Mouse (Mus musculus) forelimb bud, embryonic 11.5 days (tissue): Measurements from ENCODE around the gene Kdf1.
A peak's percentile ranks its signal among the peaks of the same experiment; 100 is the strongest.
"Not testable (repeated sequence)": the region's sequence is repeated elsewhere in the genome, so short reads cannot be mapped to it uniquely, and the experiment has no call there.

ENCODE experiments used
- DNase-seq: peaks from one replicate; pipeline ENCODE4 v3.0.0-alpha.2; 2012; ENCODE audit warnings: low read depth, low spot score

Gene Kdf1

DNA sequence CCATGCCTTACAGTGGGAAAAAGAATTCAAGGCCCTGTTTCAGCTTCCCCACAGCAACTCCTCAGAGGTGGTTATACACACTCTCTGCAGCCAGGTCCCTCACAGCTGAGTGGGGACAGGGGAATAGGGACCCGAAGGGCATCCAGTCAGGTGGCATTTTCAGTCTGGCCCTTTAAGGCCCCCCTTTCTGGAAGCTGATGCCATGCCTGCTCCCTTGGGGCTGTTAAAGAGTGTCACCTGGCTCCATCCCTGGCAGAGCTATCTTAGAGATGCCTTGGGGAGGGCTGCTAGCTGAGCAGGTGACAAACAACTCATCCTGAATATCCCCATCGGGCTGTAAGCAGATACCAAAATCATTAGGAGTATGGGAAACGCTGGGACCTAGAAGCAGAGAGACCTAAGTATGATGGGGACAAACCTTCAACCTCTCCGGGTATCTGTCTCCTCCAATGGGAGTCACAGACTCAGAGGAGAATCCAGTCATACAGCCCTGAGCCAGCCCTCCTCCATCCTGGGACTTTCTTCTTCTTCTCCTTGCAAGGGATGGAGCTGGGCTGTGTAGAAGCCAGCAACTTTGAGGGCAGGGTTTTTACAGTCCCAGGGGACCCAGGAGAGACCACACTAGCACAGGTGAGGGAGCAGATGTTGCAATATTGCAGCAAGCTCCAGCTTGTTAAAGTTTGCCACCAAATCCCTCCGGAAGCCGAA is 21.9 kb upstream of the Kdf1 start:
- no peak for DNase-seq

DNA sequence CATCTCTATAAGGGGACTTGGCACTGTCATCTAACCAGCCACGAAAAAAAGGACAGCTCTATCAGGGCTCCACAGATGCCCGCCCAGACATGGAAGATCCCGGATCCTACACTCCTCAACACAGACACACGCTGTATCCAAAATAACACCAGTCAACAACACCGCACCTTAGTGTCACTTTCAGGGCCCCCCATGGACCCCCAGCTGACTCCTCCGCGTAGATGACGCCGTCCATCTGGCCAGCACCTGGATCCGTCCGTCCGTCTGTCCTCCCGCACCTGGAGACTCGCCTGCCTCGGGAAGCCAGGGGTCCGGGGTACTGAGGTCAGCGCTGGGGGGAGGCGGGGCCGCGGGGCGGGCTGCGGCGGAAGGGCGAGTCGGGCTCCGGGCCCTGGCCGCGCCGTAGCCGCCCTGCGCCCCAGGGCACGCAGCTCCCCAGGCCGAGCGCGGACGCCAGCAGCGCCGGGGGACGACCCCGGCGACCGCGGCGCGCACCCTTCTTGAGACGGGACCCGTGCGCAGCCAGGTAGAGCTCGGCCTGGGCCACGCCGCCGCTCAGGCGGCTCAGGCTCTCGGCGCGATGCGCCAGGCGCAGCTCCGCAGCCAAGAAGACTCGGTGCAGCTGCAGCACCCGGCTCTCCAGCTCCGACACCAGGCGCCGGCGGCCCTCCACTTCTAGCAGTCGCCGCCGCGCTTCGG is 21.2 kb upstream of the Kdf1 start:
- no peak for DNase-seq

DNA sequence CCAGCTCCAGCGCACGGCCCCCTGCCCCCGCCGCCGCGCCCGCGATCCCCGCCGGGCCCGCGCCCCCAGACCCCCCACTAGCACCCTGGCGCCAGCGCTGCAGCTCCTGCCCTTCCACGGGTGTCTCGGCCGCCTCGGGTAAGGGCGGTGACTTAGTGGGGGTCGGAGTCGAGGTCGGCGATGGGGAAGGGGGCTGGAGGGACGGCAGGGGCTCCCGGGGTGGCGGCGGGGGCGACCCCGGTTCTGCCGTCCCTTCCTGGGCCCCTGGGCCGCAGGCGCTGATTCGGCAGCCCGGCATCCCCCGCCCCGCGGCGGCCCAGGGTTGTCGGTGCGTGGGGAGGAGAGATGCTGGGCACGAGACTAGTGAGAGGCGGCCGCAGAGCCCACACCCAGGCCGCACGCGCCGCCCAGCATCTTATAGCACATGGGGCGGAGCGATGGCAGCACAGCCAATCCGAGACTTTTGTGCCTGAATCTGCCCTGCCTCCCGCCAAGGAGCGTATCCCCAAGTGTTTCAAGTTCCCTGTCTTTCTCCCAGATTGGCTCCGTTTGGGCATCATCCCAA is 20.5 kb upstream of the Kdf1 start, which contains the start of gene Trnp1:
TSS of gene Trnp1 (minus strand) at position 391 of the 565 bp plus-strand sequence.
- DNase-seq: peak; percentile 76

DNA sequence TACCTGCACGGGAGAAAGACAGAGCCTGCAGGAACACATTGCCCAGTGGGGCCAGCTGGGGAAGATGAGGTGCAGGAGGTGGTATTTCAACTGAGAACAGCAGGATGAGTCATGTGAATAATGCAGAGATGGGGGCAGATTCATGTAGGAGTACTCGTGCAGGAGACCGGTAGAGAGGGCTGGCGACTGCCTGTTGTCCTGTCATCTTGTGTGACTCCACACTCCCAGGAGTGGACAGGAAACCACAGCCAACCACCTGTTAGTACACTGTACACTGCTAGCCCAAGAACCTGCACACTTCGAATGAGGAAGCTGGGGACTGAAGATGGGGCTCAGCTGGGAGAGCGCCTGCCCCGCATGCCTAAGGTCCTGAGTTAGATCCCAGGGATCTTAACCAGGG is 17.2 kb upstream of the Kdf1 start:
- no peak for DNase-seq

DNA sequence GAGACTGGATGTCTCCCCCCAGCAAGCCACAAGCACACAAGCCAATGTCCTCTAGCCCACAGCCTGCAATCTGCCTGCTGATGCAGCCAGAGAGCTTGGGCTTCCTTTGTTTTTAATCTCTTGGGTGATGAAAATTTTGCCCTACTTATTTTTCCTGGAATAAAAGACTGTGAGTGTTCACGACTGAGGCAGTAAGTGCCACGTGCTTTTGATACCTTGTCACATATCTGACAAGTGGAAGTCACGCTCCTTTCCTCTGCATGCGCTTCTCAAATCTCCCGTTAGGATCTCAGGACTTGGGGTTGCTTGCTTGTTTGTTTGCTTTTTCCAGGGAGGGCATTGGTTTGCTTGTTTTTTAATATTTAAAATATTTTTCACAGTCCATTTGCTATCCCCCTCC is 14.5 kb upstream of the Kdf1 start:
- DNase-seq: no peak

DNA sequence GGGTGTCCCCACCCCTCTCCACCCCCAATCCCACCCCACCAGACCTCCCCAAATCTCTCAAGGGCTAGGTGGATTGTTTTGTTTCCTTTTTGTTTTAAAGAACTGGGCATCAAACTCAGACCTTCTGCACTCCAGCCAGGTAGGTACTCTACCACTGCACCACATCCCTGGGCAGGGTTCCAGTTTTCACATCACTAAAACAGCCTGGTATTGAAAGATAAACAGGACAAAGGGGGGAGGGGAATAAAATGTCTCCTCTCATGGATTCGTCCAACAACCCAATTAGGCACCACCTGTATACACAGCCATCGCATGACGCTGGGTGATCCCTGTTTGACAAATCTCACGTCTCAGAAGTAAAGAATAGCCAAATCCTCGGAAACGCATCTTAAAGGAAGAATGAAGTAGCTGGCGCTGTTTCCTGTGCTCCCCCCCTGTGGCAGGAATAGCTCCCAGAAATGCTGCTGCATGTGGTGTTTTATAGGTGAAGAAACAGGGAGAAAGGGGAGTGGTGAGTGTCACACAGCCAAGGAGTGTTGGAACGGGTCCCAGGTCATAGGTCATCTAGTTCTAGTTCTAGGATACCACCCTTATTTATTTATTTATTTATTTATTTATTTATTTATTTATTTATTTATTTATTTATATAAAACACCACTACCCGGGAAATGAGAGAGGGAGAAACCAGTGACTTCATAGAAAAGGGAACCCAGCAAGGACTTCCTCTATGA is 13.8 kb upstream of the Kdf1 start:
- DNase-seq: no peak

DNA sequence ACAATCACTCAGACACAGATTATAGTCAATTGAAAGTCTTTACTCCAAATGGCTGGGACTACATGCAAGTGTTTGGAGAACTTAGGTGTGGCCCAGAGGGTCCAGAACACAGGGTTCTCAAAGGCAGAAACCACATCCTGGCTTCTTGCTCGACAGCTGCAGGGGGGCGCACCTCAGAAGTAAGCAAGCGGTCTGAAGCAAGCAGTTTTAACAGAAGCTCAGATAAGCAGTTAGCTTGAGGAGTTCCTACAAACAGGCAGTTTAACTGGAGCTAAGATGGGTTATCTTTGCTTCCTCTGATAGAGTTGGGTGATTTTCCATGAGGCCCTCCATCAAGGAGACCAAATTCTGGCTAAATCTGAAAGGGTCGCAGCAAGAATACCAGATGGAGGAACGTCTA is 12.2 kb upstream of the Kdf1 start:
- no peak for DNase-seq

DNA sequence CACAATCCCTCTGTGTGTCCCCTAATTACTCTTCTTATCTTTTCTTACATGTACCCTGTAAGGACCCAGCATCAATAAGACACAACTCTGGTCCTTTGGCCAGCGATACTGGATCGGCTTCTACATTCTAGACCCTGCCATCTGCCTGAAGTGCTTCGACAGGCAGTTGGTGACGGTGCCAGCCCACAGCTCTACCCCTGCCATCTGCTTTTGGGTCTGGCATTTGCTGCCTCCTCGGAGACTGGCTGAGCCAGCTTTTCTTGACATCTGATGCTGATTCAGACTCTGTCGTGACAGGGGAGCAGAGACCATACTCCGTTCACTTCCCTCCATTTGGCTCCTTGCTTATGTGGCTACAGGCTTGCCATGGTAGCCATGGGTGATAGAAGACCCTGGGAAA is 9.8 kb upstream of the Kdf1 start:
- no peak for DNase-seq

DNA sequence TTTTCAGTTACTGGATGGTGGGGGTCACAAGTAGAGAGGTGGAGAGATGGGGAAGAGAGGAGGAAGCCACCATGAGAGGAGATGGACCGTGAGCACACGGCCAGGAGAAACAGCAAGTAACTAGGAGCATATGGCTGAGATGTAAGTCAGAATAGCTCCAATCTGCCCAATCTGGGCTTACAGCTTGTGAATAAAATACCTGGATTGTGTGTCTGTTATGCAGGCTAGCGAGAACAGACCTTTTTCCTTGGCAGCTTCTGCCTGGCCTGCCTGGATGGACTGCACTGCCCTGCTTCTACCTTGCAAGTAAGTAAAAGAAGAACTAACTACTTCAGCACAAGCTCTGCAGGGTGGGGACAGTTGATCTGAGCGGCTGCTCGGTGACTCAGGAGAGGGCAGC is 7.7 kb upstream of the Kdf1 start:
- no peak for DNase-seq

DNA sequence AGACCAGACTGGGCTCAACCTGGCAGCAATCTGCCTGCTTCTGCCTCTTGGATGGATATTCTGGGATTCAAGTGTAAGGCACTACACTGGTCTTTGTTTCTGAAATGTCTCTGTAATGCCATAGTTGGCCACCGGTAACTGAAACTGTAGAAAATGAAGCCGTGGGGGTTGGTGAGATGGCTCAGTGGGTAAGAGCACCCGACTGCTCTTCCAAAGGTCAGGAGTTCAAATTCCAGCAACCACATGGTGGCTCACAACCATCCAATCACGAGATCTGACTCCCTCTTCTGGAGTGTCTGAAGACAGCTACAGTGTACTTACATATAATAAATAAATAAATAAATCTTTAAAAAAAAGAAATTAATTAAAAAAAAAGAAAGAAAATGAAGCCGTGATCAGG is 6.3 kb upstream of the Kdf1 start:
- not testable (repeated sequence) for DNase-seq

DNA sequence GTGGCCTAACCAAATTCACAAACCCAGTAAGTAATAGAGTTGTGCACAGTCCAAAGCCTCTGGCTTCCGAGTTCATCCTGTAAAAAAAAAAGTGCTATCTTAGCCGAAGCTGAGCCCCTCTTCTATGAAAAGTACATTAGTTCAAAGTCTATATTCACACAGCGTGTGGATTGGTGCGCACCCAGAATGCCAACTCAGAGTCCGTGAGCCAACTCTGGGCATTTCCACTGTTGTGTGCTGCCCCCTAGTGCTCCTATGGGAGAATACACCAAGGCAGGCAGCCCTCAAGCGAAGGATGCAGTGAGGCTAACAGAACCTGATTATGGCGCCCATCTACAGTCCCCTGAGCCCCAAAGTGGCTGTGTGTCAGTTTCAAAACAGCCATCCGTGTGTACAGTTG is 5.8 kb upstream of the Kdf1 start:
- peak; percentile 66 for DNase-seq

DNA sequence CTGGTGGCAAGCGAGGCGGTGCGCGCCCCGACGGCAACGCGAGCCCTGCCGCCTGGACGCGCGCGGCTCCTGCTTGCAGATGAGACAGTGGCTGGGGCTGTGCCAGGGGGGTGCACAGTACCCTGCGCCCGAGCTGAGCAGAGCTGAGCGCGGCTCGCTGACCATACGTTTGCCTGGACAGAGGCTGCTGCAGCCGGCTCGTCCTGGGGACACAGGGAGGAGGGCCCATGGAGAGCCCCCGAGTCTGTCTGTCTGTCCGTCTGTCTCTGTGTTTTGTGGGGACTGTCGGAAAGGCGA is 554 bp downstream of the Kdf1 start:
- no peak for DNase-seq

DNA sequence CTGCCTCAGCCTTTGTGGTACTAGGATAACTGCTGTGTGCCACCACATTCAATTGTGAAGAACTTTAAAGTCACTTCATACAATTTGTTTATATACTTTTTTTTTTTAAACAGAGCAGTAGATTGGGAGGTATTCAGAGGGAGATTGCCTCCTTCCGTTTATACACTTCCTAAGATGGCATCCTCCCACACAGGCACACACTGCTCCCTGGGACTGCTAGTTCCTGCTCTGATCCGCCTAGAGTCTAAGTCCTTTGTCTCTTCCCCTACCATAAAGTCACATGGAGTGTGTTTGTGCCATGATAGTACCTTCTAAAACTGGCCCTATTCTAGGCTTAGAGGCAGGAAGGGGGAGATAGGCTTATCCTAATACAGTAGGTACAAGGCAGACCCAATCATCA is 2.7 kb downstream of the Kdf1 start:
- no peak for DNase-seq

DNA sequence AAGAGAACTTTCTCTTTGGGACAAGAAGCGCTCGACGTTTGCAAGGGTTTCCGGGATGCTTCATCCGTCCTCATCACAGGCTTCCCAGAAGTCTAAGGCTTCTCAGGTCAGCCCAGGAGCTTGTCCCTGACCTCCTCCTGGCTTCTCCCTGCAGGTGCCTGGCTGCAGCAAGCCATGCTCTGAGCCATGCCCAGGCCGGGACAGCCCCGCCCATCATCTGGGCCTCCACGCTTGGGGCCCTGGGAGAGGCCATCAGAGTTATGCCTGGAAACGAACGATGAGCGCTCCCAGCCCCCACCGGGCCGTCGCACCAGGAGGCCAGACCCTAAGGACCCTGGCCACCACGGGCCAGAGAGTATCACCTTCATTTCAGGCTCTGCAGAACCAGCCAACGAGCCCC is 9.0 kb downstream of the Kdf1 start:
- DNase-seq: no peak

DNA sequence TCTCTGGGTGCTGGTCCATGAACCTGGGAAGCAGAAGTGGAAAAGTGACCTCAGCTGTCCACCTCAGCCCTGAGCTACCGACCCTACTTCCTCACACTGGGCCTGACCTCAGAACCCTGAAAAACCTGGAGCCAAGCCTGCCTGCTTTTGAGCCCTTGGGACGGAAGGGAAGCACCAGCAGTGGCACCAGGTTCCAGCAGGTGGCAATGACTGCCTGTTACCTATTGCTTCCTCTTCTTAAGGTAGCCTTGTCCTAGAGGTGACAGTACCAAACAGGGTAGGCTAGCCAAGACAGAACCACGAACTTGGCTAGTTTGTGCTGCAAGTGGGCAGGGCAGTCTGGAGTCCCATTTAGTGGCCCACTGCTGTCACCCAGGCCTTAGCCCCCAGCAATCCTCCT is 14.0 kb downstream of the Kdf1 start:
- DNase-seq: no peak

DNA sequence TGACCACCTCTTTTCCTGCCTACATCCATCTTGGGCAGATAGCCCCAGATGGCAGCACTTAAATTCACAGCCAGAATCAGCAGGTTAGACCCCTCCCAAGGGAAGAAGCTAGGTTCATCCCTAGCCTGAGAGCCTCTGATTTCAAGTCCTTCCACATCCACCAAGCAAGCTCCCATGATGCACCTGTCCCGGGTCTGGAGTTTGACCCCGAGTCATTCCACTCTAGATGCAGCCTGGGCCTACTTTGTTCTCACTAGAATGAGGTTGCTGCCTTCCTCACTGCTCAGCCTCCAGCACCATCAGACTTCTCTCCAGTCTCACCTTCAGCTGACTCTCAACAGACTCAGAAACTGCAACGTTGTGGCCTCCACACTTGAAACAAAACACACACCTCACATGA is 17.3 kb downstream of the Kdf1 start:
- DNase-seq: no peak

DNA sequence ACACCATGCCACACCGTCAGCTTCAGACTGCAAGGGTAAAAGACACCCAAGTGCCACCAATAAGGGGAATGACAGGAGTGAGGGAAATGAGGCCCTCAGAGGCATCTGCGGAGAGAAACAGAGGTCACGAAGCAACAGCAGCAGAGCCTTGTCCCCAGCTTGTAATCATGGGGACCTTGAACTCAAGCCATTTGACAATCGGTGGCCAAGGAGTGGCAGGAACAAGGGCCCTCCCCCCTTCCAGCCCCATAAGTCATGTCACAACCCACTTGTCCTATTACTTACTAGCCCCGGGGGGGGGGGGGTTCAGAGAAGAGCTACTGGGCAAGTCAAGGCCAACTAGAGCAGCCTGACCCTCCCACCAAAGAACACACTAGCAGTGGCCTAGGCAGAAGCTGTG is 17.9 kb downstream of the Kdf1 start:
- no peak for DNase-seq

DNA sequence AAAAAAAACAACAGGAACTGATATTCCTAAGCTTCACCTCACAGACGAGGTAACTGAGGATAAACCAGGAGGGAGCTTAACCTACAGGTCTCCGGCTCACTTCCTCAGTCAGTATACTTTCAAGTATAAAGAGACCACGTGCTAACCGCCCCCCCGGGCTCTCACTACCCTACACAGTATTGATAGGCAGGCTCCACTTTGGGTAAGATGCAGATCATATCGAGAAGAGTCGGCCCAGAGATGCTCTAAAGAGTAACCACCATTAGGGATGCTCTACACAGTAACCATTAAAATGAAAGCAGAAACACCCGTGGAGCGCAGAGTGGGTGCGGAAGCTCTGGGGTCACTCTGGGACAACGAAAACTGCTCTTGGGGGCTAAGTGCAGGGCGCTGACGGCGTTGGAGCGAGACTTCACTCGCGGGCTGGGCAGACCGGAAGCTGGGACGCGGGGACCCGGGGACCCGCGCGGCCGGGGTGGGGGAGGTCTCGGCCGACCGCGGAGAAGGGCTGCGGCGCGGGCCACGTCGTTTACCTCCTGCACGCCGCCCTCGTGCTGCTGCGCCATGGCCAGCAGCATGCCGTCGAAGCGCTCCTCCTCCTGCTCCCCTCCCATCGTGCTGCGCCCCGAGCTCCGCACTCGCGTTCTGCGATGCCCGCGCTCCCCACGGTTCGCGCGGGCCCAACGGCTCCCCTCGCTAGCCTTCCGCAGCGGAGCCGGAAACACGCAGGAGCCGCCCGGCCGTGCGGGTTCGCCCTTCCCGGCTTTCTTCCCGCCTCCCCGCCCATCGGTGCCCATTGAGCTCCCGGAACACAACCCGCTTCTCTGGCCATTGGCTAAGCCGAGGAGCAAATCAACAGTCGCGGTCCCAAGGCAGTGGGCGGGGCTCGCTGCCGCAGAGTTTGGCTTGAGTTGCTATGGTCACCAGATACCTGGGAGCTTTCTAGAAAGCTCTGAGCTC is 26.8 kb downstream of the Kdf1 start, which contains the start of gene Nudc:
TSS of gene Nudc (minus strand) at position 725 of the 960 bp plus-strand sequence.
- peak; percentile 96 for DNase-seq

DNA sequence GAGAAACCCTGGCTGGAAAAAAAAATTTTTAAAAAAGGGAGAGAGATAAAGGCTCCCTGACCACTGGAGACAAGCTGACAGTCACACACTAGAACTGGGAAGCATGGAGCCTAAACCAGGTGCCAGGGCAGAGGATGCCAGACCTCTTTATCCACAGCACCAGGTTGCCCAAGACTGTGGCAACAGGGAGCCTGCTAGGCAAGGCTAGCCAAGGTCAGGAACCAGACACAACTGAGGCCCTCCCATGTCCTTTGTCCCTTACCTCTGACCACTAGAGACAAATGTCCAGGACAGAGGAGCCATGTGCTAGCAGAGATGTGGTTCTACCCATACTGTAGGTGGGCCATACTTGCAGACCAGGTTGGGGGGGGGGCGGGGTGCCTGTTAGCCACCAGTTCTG is 33.3 kb downstream of the Kdf1 start:
- DNase-seq: no peak

DNA sequence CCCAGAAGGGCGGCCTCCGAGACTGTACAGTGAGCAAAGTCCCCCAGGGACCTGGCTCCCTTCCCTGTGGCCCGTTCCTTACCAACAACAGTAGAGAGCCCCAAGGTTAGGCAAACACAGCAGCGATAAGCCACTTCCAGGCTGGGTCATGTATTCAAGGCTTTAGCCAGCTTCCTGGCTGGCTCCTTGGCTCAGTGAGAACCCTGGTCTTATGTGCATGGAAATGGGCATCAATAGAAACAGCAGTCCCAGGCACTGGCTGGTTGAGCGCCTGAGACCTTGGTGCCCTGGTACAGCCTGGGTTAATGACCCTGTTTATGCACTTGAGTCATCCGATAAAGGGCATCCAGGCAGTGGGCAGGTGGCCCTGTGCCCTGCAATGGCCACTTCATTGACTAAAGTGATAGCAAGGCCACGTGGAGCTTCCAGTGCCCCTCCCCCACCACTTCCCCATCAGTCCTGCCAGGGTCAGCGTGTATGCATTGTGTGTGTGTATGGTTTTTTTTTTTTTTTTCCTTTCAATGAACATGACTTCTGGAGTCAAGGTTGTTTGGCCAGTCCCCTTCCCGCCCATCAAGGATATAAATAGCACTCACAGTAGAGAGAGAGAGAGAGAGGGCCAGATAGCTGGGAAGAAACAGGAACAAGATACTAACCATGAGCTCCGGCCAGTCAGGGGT is 34.1 kb downstream of the Kdf1 start, which contains the start of gene Nr0b2:
TSS of gene Nr0b2 (plus strand) at position 609 of the 680 bp plus-strand sequence.
- DNase-seq: no peak
